8 mouse cellular contexts compared by ENCODE assay signal in the genomic region with DNA sequence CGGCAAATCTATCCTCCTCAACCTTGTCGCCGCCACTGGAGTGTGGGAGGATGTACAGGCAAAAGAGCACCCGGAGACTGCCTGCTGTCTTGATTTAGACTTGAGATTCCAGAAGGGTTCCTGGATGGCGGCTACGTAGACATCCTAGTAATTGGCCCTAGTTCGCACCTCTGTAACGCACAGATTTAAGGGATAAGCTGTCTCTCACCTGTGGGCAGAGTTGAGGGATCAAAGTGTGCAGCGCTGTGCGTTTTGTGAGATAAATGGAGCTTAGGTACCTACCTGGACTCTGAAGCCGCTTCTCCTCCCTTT. TPM values are rescaled to one million over a fixed set of nuclear protein-coding genes. Genes with fewer than 3 reads are reported as not detected.
A peak's percentile ranks its signal among the peaks of the same experiment; 100 is the strongest.
DNase-seq lines count a peak whose midpoint lies in the region; ATAC-seq and TF ChIP-seq lines count a peak whose summit lies in the region.

No protein-coding gene starts in this region.

- H3K9ac ChIP-seq in kidney, embryonic 14.5 days (ENCODE audit: low read depth, low read length) = peak overlapping the region; percentile 69; the same call in 1 of the 2 replicates
- peak overlapping the region; percentile 79 for H3K9ac ChIP-seq in midbrain, embryonic 11.5 days (ENCODE audit: low read length)

- peak overlapping the region; percentile 60 for H3K4me3 ChIP-seq in kidney, embryonic 14.5 days (ENCODE audit: low read length)
- peak overlapping the region; percentile 93 for H3K4me3 ChIP-seq in bone marrow, adult 2 months (replicated peaks; ENCODE audit: control insufficient read depth, low read depth, low read length)
- peak overlapping the region; percentile 63 for H3K4me3 ChIP-seq in hindbrain, embryonic 10.5 days
- peak overlapping the region; percentile 56 for H3K4me3 ChIP-seq in midbrain, embryonic 11.5 days (ENCODE audit: low read depth, low read length)

- DNase-seq in kidney, adult 11 months = no peak
- DNase-seq in hindbrain, embryonic 10.5 days (ENCODE audit: low spot score) = no peak
- peak; percentile 94 for DNase-seq in midbrain, embryonic 11.5 days (ENCODE audit: low spot score, missing footprints)
- DNase-seq in adrenal gland, postnatal 25 days = no peak
- no peak for DNase-seq in frontal cortex, adult 2 months (ENCODE audit: extremely low spot score in 1 of 2, low spot score in 1 of 2)
- DNase-seq in retina, postnatal 1 day = no peak

- 4% methylated on average over 11 of the region's 11 CpGs for WGBS in kidney, embryonic 14.5 days
- 22% methylated on average over 11 of the region's 11 CpGs for WGBS in bone marrow, adult 2 months
- WGBS in hindbrain, embryonic 10.5 days = 4% methylated on average over 11 of the region's 11 CpGs
- 3% methylated on average over 11 of the region's 11 CpGs for WGBS in midbrain, embryonic 11.5 days

- H3K9me3 ChIP-seq in kidney, embryonic 14.5 days (ENCODE audit: control insufficient read depth, low read length) = no peaks in the 10 kb centered on the region
- no peaks in the 10 kb centered on the region for H3K9me3 ChIP-seq in hindbrain, embryonic 10.5 days
- no peaks in the 10 kb centered on the region for H3K9me3 ChIP-seq in midbrain, embryonic 11.5 days (ENCODE audit: control insufficient read depth, low read length)

- peak overlapping the region; percentile 100 for H3K4me2 ChIP-seq in kidney, embryonic 14.5 days (replicated peaks; ENCODE audit: low read depth, low read length)
- H3K4me2 ChIP-seq in midbrain, embryonic 11.5 days = peak overlapping the region; percentile 95

- TF ChIP-seq POLR2A in bone marrow, adult 2 months (IDR thresholded peaks at IDR 0.05; ENCODE audit: borderline replicate concordance, control insufficient read depth, low read depth, low read length) = no peak

- ATAC-seq in kidney, embryonic 14.5 days (ENCODE audit: low FRiP score, low TSS enrichment) = no peak; the same call in 1 of the 2 replicates
- ATAC-seq in midbrain, embryonic 11.5 days (ENCODE audit: low FRiP score) = no peak

- H3K36me3 ChIP-seq in kidney, embryonic 14.5 days (ENCODE audit: control insufficient read depth, insufficient read depth, low read length) = no peaks in the 10 kb centered on the region
- no peaks in the 10 kb centered on the region for H3K36me3 ChIP-seq in hindbrain, embryonic 10.5 days
- no peaks in the 10 kb centered on the region for H3K36me3 ChIP-seq in midbrain, embryonic 11.5 days (ENCODE audit: control insufficient read depth, insufficient read depth, low read length)

- TF ChIP-seq CTCF in bone marrow, adult 2 months (IDR thresholded peaks at IDR 0.05; ENCODE audit: control insufficient read depth, insufficient read depth, low read length) = no peak

- peaks cover 54% of the 10 kb centered on the region for H3K27me3 ChIP-seq in kidney, embryonic 14.5 days (ENCODE audit: control insufficient read depth, insufficient read depth, low read length)
- H3K27me3 ChIP-seq in hindbrain, embryonic 10.5 days (ENCODE audit: insufficient read depth, poor library complexity, severe bottlenecking) = peaks cover 89% of the 10 kb centered on the region
- H3K27me3 ChIP-seq in midbrain, embryonic 11.5 days (ENCODE audit: control insufficient read depth, insufficient read depth, low read length) = peaks cover 55% of the 10 kb centered on the region

- H3K27ac ChIP-seq in kidney, embryonic 14.5 days (ENCODE audit: low read depth, low read length) = no peak overlapping the region
- peak overlapping the region; percentile 99 for H3K27ac ChIP-seq in bone marrow, adult 2 months (ENCODE audit: control insufficient read depth, insufficient read depth, low read depth, low read length, poor library complexity)
- H3K27ac ChIP-seq in hindbrain, embryonic 10.5 days = peak overlapping the region; percentile 84; the same call in 1 of the 2 replicates
- no peak overlapping the region for H3K27ac ChIP-seq in midbrain, embryonic 11.5 days (ENCODE audit: low read depth, low read length)

- peaks cover 21% of the 10 kb centered on the region for H3K4me1 ChIP-seq in kidney, embryonic 14.5 days (ENCODE audit: control insufficient read depth, insufficient read depth, low read length)
- H3K4me1 ChIP-seq in bone marrow, adult 2 months (ENCODE audit: control insufficient read depth, insufficient read depth, low read length) = peaks cover 7% of the 10 kb centered on the region; the same call in 1 of the 2 replicates
- peaks cover 43% of the 10 kb centered on the region for H3K4me1 ChIP-seq in hindbrain, embryonic 10.5 days (replicated peaks)
- peaks cover 9% of the 10 kb centered on the region for H3K4me1 ChIP-seq in midbrain, embryonic 11.5 days (ENCODE audit: control insufficient read depth, insufficient read depth, low read length)

RNA-seq across cellular contexts. Expression of gene B4galnt1, which starts 1.3 kb away (rescaled TPM):
- 6.2 and 8.7 TPM in 2 replicates for polyA plus RNA-seq in kidney, embryonic 14.5 days (2014; fragmentation: Nextera tagmentation; extraction: Ambion mirVana)
- 26.4 and 54.8 TPM in 2 replicates for polyA plus RNA-seq in bone marrow, adult 2 months (2011; ENCODE audit: insufficient read depth, insufficient read length, low replicate concordance, missing spikeins)
- polyA plus RNA-seq in hindbrain, embryonic 10.5 days (2016; fragmentation: Nextera tagmentation; extraction: Ambion mirVana) = 4.4 and 12.7 TPM in 2 replicates
- polyA plus RNA-seq in midbrain, embryonic 11.5 days (2014; fragmentation: Nextera tagmentation; extraction: Ambion mirVana) = 8.1 and 9.4 TPM in 2 replicates
- 6.8 and 8.5 TPM in 2 replicates for total RNA-seq in adrenal gland, postnatal 25 days (2021)
- polyA plus RNA-seq in frontal cortex, adult 2 months (2012; rRNA removed) = 112 and 132 TPM in 2 replicates

RNA-seq across cellular contexts. Expression of gene Slc26a10, which starts 14.1 kb away (rescaled TPM):
- 2.0 and 2.3 TPM in 2 replicates for polyA plus RNA-seq in kidney, embryonic 14.5 days (2014; fragmentation: Nextera tagmentation; extraction: Ambion mirVana)
- polyA plus RNA-seq in bone marrow, adult 2 months (2011; ENCODE audit: insufficient read depth, insufficient read length, low replicate concordance, missing spikeins) = not detected in 2 replicates
- polyA plus RNA-seq in hindbrain, embryonic 10.5 days (2016; fragmentation: Nextera tagmentation; extraction: Ambion mirVana) = 1.6 and 2.1 TPM in 2 replicates
- polyA plus RNA-seq in midbrain, embryonic 11.5 days (2014; fragmentation: Nextera tagmentation; extraction: Ambion mirVana) = 0.51 and 0.58 TPM in 2 replicates
- 3.2 and 6.0 TPM in 2 replicates for total RNA-seq in adrenal gland, postnatal 25 days (2021)
- polyA plus RNA-seq in frontal cortex, adult 2 months (2012; rRNA removed) = 5.5 and 6.6 TPM in 2 replicates

RNA-seq across cellular contexts. Expression of gene Arhgef25, which starts 23.5 kb away (rescaled TPM):
- 31.0 and 32.9 TPM in 2 replicates for polyA plus RNA-seq in kidney, embryonic 14.5 days (2014; fragmentation: Nextera tagmentation; extraction: Ambion mirVana)
- polyA plus RNA-seq in bone marrow, adult 2 months (2011; ENCODE audit: insufficient read depth, insufficient read length, low replicate concordance, missing spikeins) = 9.9 and 25.0 TPM in 2 replicates
- polyA plus RNA-seq in hindbrain, embryonic 10.5 days (2016; fragmentation: Nextera tagmentation; extraction: Ambion mirVana) = 29.8 and 33.5 TPM in 2 replicates
- 25.8 and 28.2 TPM in 2 replicates for polyA plus RNA-seq in midbrain, embryonic 11.5 days (2014; fragmentation: Nextera tagmentation; extraction: Ambion mirVana)
- total RNA-seq in adrenal gland, postnatal 25 days (2021) = 27.9 and 28.7 TPM in 2 replicates
- polyA plus RNA-seq in frontal cortex, adult 2 months (2012; rRNA removed) = 184 and 198 TPM in 2 replicates

RNA-seq across cellular contexts. Expression of gene Dtx3, which starts 29.2 kb away (rescaled TPM):
- 107 and 117 TPM in 2 replicates for polyA plus RNA-seq in kidney, embryonic 14.5 days (2014; fragmentation: Nextera tagmentation; extraction: Ambion mirVana)
- polyA plus RNA-seq in bone marrow, adult 2 months (2011; ENCODE audit: insufficient read depth, insufficient read length, low replicate concordance, missing spikeins) = 58.4 and 78.7 TPM in 2 replicates
- polyA plus RNA-seq in hindbrain, embryonic 10.5 days (2016; fragmentation: Nextera tagmentation; extraction: Ambion mirVana) = 110 and 151 TPM in 2 replicates
- 130 and 138 TPM in 2 replicates for polyA plus RNA-seq in midbrain, embryonic 11.5 days (2014; fragmentation: Nextera tagmentation; extraction: Ambion mirVana)
- 89.7 and 96.8 TPM in 2 replicates for total RNA-seq in adrenal gland, postnatal 25 days (2021)
- 375 and 413 TPM in 2 replicates for polyA plus RNA-seq in frontal cortex, adult 2 months (2012; rRNA removed)

RNA-seq across cellular contexts. Expression of gene Pip4k2c, which starts 45.0 kb away (rescaled TPM):
- polyA plus RNA-seq in kidney, embryonic 14.5 days (2014; fragmentation: Nextera tagmentation; extraction: Ambion mirVana) = 19.2 and 31.0 TPM in 2 replicates
- 18.1 and 24.9 TPM in 2 replicates for polyA plus RNA-seq in bone marrow, adult 2 months (2011; ENCODE audit: insufficient read depth, insufficient read length, low replicate concordance, missing spikeins)
- 17.9 and 21.9 TPM in 2 replicates for polyA plus RNA-seq in hindbrain, embryonic 10.5 days (2016; fragmentation: Nextera tagmentation; extraction: Ambion mirVana)
- 10.3 and 11.4 TPM in 2 replicates for polyA plus RNA-seq in midbrain, embryonic 11.5 days (2014; fragmentation: Nextera tagmentation; extraction: Ambion mirVana)
- 38.4 and 48.8 TPM in 2 replicates for total RNA-seq in adrenal gland, postnatal 25 days (2021)
- 97.3 and 97.4 TPM in 2 replicates for polyA plus RNA-seq in frontal cortex, adult 2 months (2012; rRNA removed)

Comparison
In these comparisons a context has a peak if more than half of its experiments do, and no peak if none do; other contexts are left out.
1. H3K27ac ChIP-seq: peak in bone marrow, adult 2 months (single experiment) and hindbrain, embryonic 10.5 days (single experiment); none in kidney, embryonic 14.5 days (single experiment) and midbrain, embryonic 11.5 days (single experiment).
2. Peak in every context shown above with its lines, with median percentiles within 50 percentile points of each other: H3K4me3 ChIP-seq.